Mouse (Mus musculus) 3T3-L1 (cell line): ENCODE data around the gene Ltbp1.

Experiments
- DNase-seq: peaks from one replicate; pipeline ENCODE4 v3.0.0-alpha.2; 2015; ENCODE audit warnings: low read depth, low spot score

Gene Ltbp1

GRCm38 (mm10) chr17:75172685-75173205 lies 167.4 kb downstream of the Ltbp1 start:
- no peak for DNase-seq

- peak; percentile 53 for DNase-seq
Measured at GRCm38 (mm10) chr17:75174501-75174900, 169.1 kb downstream of the Ltbp1 start.

DNA sequence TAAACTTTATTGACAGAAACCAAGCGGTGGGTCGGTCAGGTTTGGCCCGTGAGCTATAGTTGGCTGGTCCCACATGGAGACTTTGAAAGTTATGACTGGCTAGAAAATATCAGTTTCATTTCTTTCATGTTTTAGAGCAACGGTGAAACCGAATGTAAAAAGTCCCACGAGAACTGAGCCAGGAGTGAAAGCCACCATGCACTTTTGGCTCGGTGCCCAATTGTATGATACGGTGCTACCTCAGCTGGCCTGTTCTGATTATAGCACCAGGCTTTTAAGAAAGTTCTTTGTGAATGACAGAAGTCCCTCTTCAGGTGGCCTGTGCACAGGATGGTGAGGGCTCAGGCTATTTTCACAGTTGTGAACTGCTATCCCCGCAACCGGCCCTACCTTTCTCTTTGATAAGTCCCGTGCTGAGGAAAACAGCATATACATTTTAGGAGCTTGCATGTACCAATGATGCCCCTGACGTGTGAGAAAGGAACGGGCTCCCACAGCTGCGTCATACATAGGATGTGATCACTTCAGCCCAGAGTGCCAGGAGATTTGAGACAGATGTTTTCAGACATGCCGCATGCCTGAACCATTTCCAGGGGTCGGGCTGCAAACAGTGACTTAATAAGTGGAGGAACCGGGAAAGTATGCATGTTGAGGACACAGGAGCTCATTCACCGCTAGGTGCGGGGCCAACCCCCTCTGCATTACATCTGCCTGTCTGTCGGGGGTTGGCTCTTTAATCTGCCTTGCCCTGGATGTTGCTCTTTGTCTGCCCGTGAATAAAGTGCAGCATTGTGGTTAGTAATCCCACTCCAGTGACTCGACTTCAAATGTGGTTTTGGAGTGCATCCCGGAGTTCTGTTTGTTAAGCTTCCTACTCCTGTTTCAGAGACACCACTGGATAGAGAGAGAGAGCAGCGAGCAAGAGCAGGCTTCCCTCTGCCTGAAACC lies 172.8 kb downstream of the Ltbp1 start:
- DNase-seq = peak; percentile 98

GRCm38 (mm10) chr17:75179001-75179400 lies 173.6 kb downstream of the Ltbp1 start:
- no peak for DNase-seq

DNA sequence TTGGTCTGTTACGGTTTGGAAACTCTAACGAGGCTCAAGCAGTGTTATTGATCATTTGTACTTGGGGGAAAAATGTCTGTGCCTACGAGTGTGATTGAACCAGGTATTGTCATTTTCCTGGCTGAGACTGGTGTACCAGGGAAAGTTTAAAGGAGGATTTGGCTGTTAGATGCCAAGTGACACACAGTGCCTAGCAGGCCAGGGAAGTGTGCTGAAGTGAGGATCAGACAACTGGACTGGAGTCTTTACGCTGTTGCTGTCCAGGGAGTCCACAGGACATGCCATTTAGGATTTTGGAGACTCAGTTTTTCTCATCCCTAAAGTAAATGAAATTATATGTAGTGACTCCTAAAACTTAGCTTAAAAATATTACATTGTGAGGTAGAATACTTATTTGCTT lies 174.9 kb downstream of the Ltbp1 start:
- DNase-seq = peak; percentile 29

DNA sequence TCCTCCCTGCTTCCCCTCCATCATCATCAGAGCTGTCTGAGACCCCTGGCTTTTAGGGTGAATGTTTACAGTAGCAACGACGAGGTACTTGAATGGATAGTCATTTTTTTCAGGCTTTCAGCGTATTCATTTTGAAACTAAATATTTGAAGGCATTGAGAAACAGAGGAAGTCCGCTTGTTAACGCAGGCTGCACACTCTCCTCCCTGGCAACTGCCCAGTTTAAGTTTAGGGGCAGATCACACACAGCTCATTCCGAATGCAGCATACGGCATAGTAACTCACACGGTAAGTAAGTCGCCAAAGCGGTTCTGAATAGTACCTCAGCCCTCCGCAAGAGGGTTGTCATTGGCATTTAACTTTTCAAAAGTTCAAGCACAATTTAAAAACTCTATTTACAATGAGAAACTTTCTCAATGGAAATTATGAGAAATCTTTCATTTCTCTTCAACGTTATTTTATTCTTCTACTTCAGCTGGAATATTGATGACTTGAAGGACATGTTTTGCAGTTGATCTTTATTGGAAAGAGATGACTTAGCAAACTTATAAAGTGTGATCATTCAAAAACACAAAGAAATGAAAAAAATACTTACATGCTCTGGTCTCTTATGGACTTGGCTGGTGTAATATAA lies 175.7 kb downstream of the Ltbp1 start:
- no peak for DNase-seq

DNA sequence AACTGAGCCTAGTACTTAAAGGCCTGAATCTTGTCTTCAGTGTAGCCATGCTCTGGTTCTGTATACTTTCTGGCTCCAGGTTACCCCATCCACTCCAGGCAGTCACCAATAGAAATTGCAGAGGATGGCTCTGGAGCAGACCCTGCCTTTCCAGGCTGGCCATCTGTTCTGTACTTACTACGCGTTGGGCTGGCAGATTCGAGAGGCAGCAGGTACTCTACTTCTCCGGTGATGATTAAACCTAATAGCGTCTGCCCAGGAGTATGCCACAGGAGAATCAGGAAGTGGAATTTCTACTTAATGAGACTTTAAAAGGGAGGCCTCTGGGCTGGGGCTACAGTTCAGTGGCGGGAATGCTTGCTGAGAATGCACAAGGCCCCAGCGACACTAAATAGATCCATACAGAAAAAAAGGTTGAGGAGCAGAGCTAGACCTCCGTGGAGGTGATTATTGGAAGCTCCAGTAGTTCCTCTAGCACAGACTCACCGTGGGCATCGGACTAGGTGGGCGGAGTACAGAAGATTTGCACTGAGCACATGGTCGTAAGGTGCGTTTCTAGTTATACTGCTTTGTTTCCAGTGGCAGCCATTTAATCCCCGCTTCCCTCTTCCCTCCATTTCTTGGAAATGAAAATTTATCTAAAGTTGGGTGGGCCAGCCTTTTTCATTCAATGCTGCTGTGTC lies 177.1 kb downstream of the Ltbp1 start:
- DNase-seq = no peak

DNA sequence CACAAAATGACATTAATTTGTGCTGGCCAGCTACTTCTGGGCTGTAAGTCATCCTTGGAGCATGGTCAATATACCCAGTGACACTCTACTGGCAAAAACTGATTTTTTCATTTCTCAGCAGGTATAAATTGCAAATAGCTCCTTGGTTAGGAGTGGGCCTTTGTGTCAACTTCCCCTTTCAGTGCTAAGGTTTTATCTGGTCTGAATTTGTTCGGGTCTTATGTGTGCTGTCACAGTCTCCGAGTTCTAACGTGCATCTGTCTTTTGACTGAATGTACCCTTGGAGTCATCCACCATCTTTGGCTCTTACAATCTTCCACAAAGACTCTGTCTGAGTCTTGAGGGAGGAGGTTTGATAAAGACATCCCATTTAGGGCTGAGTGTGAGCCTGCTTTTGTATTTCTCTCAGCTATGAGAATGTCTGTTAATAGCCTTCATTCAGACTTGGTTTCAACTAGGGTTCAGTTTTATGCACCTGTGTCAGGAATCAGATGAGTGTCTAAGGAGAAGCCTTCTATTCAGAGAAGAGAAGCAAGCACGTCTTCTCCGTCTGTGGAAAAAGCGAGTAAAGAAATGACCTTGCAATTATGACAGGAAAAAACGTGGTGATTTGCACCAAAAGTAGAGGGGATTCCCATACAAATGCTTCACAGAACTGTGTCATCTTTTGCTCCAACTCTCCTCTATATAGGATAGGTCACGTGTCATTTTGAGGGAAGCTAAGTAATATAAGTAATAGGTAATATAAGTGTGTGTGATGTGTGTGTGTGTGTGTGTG lies 181.6 kb downstream of the Ltbp1 start:
- DNase-seq = no peak

- DNase-seq = no peak
Measured at GRCm38 (mm10) chr17:75196952-75197351, 191.6 kb downstream of the Ltbp1 start.

DNA sequence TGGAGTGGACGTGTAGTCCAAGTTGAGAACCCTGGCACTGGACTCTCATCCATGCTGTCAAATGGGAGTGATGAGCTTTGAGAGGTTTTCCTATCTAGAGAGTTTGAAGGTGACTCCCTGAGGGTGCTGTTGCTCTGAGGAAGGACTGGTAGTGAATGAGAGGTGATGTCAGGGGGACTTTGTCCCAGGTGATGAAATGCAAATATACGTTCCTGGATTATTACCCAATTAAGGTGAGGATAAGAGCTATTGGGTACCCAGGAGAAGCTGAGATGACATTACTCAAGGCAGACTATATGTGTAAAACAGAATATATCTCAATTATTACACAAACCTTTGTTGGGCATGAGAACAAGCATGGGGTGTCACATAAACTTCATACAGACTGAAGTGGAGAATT lies 193.4 kb downstream of the Ltbp1 start:
- DNase-seq = no peak

GRCm38 (mm10) chr17:75199694-75200093 lies 194.3 kb downstream of the Ltbp1 start:
- peak; percentile 39 for DNase-seq

- no peak for DNase-seq
Measured at GRCm38 (mm10) chr17:75202314-75202713, 196.9 kb downstream of the Ltbp1 start.

GRCm38 (mm10) chr17:75204065-75204464 lies 198.7 kb downstream of the Ltbp1 start:
- DNase-seq = no peak

GRCm38 (mm10) chr17:75206281-75206680 lies 200.9 kb downstream of the Ltbp1 start:
- peak; percentile 35 for DNase-seq

DNA sequence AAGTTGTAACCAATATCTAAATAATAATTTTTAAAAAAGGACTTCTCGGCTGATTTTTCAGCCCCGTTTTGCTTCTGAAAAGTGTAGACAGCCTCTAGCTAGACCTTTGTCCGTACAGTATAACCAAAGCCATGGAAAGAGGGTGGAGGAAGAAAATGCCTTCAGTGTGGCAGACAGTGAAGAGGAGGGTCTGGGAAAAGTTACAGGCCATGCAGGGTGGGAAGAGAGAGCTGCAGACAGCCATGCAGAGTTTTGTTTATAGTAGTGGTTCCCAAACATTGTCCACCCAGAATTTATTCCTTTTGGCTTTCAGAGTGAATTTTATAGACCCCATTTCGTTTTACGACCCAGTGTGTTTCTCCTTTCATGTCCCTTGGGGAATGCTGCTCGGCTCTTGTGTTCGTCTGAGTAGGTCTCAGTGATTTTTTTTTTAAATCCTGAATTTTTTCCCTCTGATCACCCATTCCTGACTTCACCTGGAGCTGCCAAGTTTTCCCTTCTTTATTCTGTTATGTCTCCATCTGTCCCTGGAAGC lies 202.9 kb downstream of the Ltbp1 start:
- no peak for DNase-seq

- DNase-seq = peak; percentile 20
Measured at GRCm38 (mm10) chr17:75210526-75210925, 205.2 kb downstream of the Ltbp1 start.

DNA sequence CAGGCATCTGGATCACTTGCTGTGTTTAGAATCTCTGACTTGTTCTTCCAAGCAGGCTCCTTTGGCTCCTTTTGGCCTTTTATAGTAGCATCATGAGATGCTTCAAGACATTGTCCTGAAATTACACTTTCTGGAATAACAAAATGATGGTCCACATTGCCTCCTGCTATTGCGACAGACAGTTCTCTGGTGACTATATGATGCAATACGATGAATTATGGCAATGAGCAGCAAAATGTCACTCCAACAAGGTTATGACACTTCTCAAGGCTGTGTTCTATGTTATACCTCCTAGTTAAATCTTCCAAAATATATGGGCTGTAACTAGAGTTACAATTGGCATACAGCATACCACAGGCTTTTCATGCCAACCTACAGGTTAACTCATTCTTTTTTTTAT lies 211.0 kb downstream of the Ltbp1 start:
- DNase-seq = peak; percentile 51

DNA sequence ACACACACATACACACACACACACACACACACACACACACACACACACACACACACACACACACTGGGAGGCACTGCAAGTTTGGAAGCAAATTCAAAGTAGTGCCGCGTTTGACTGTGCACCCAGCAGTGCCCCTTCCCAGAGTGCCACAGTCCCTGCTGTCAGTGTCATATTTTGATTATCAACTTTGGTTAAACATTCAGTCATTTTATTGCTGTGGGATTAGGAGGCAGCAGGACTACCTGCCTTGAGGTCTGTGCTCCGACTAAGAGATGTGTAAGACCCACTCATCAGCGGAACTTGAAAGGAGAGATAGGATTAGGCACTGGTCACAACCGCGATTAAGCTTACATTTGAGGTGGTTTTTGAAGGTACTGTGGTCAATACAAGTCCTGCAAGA lies 213.3 kb downstream of the Ltbp1 start:
- no peak for DNase-seq

DNA sequence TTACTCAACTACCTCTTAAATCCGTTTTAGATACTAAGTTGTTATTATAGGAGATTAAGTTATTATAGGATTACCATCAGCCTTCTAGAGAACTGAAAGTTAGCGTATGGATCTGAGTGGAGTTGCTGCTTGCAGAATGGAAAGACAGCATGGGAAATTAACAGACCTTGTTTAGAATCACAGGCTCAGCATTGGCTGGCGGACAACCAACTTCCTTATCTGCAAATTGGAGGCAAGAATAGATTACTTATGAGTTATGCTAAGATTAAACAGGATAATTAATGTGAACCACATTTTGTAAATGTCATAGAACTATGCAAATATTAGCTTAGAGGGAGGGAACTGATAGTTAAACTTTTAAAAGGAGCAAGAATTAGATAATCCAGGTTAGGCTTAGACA lies 223.0 kb downstream of the Ltbp1 start:
- no peak for DNase-seq

GRCm38 (mm10) chr17:75233206-75233605 lies 227.8 kb downstream of the Ltbp1 start:
- no peak for DNase-seq

DNA sequence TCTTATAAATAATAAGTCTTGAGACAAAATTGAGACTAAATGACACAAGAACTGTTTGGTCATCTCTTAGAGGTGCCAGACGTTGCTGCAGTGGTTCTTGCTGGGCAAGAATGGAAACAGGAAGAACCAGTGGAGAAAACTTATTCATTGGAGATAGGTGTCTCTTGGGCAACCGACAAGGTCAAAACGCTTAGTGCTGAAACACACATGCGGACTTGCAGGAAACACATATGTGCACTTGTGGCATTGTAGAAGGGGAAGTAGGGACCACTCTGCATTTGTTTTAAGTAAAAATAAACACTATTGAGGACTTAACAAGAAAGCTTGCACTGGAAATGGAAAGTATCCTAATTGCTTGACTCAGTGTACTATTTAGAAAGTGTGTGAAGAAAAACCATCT lies 228.6 kb downstream of the Ltbp1 start:
- no peak for DNase-seq
